Mouse (Mus musculus) small intestine, adult 2 months (tissue): Measurements from ENCODE around the gene Olfr191. TPM values are rescaled to one million over a fixed set of nuclear protein-coding genes. Genes with fewer than 3 reads are reported as not detected.
"Not testable (repeated sequence)": the region's sequence is repeated elsewhere in the genome, so short reads cannot be mapped to it uniquely, and the experiment has no call there.

Experiments
- H3K27ac ChIP-seq: fragments of 200-500 bp; 2 replicates; pipeline ENCODE4 v1.5.1; 2012; ENCODE audit warnings: low read depth, low read length, control low read depth, inconsistent platforms; ENCODE audit not compliant: insufficient read depth
- H3K27me3 ChIP-seq: fragments of 200-500 bp; 2 replicates; pipeline ENCODE4 v1.6.1; 2012; ENCODE audit warnings: mild to moderate bottlenecking, moderate library complexity, low read length, inconsistent platforms; ENCODE audit not compliant: control insufficient read depth, insufficient read depth
- H3K36me3 ChIP-seq: fragments of 200-500 bp; 2 replicates; pipeline ENCODE4 v1.6.1; 2012; ENCODE audit warnings: mild to moderate bottlenecking, low read length, control low read depth, inconsistent platforms; ENCODE audit not compliant: control insufficient read depth, insufficient read depth
- H3K4me1 ChIP-seq: fragments of 200-500 bp; 2 replicates; pipeline ENCODE4 v1.6.1; 2012; ENCODE audit warnings: low read length, inconsistent platforms, mixed read lengths; ENCODE audit not compliant: control insufficient read depth, insufficient read depth, insufficient read length
- H3K4me3 ChIP-seq: fragments of 200-500 bp; 2 replicates; pipeline ENCODE4 v1.5.1; 2012; ENCODE audit warnings: low read depth, mild to moderate bottlenecking, control low read depth, inconsistent platforms, low read length, moderate library complexity
- CTCF ChIP-seq: fragments of 200-500 bp; IDR thresholded peaks from 2 replicates; pipeline ENCODE4 v1.5.1; 2012; ENCODE audit warnings: low read depth, mild to moderate bottlenecking, control low read depth, inconsistent platforms, low read length, moderate library complexity, mixed read lengths; ENCODE audit not compliant: insufficient replicate concordance, insufficient read length; ENCODE audit errors: extremely low read depth
- POLR2A ChIP-seq: fragments of 200-500 bp; IDR thresholded peaks from 2 replicates; pipeline ENCODE4 v1.6.1; 2012; ENCODE audit warnings: low read depth, mild to moderate bottlenecking, control low read depth, inconsistent platforms, low read length, moderate library complexity
- WGBS: fragments of 180-500 bp; shearing (Covaris S2); methylation state at CpG from one replicate; pipeline ENCODE4 v1.1.7; 2018; 5-methylcytosine and 5-hydroxymethylcytosine counted together
- polyA plus RNA-seq: library from polyadenylated mRNA; depleted of rRNA; stranded (reverse); fragments of >200 nt; gene quantifications from 2 replicates; pipeline ENCODE4 v1.2.3, GENCODE M21; 2012; rRNA removed

Gene Olfr191
- not detected in 2 replicates for polyA plus RNA-seq

- H3K27ac ChIP-seq, H3K4me3 ChIP-seq, H3K36me3 ChIP-seq, H3K4me1 ChIP-seq, H3K27me3 ChIP-seq: not testable (repeated sequence)
- 48% methylated on average over 1 of the region's 1 CpGs for WGBS
Measured at GRCm38 (mm10) chr16:59089722-59090121, at the start of gene Olfr191. TSS of gene Olfr191 (minus strand) at chr16:59089822.

GRCm38 (mm10) chr16:59130740-59131139 is 41.1 kb upstream of the Olfr191 start:
- no peak overlapping the region for H3K27ac ChIP-seq
- H3K36me3 ChIP-seq, result no peaks in the 10 kb centered on the region
- WGBS, result 45% methylated on average over 1 of the region's 1 CpGs
- H3K4me3 ChIP-seq, result no peak overlapping the region
- TF ChIP-seq CTCF (no peak), POLR2A (no peak)
- H3K4me1 ChIP-seq, result no peaks in the 10 kb centered on the region
- no peaks in the 10 kb centered on the region for H3K27me3 ChIP-seq

GRCm38 (mm10) chr16:59120969-59121368 is 31.3 kb upstream of the Olfr191 start, which contains the start of gene Olfr194:
TSS of gene Olfr194 (minus strand) at chr16:59121069.
- Histone ChIP-seq H3K36me3 (no peaks in the 10 kb centered on the region), H3K27me3 (no peaks in the 10 kb centered on the region), H3K27ac (no peak within 1 kb of the TSS), H3K4me3 (no peak within 1 kb of the TSS), H3K4me1 (no peaks in the 10 kb centered on the region)
- no peak for TF ChIP-seq POLR2A
- no peak for TF ChIP-seq CTCF

- Histone ChIP-seq H3K4me1 (no peaks in the 10 kb centered on the region), H3K36me3 (no peaks in the 10 kb centered on the region), H3K27ac (no peak within 1 kb of the TSS), H3K4me3 (no peak within 1 kb of the TSS), H3K27me3 (no peaks in the 10 kb centered on the region)
- 87% methylated on average over 1 of the region's 1 CpGs for WGBS
- no peak for TF ChIP-seq POLR2A
- no peak for TF ChIP-seq CTCF
Measured at GRCm38 (mm10) chr16:59111781-59112180, 22.2 kb upstream of the Olfr191 start, which contains the start of gene Olfr193. TSS of gene Olfr193 (minus strand) at chr16:59111881.

GRCm38 (mm10) chr16:59108522-59108921 is 18.9 kb upstream of the Olfr191 start:
- H3K4me1 ChIP-seq, H3K27me3 ChIP-seq, H3K27ac ChIP-seq, H3K4me3 ChIP-seq, H3K36me3 ChIP-seq: not testable (repeated sequence)
- WGBS, result 42% methylated on average over 5 of the region's 5 CpGs

- H3K4me1 ChIP-seq, result no peaks in the 10 kb centered on the region
- no peak overlapping the region for H3K27ac ChIP-seq
- H3K27me3 ChIP-seq, result no peaks in the 10 kb centered on the region
- TF ChIP-seq CTCF (no peak), POLR2A (no peak)
- no peak overlapping the region for H3K4me3 ChIP-seq
- WGBS, result 84% methylated on average over 2 of the region's 2 CpGs
- H3K36me3 ChIP-seq, result no peaks in the 10 kb centered on the region
Measured at GRCm38 (mm10) chr16:59105312-59105711, 15.7 kb upstream of the Olfr191 start.

- WGBS, result 76% methylated on average over 2 of the region's 2 CpGs
- H3K36me3 ChIP-seq, H3K27ac ChIP-seq, H3K27me3 ChIP-seq, H3K4me3 ChIP-seq, H3K4me1 ChIP-seq: not testable (repeated sequence)
Measured at GRCm38 (mm10) chr16:59081113-59081512, 8.5 kb downstream of the Olfr191 start.

GRCm38 (mm10) chr16:59077905-59078304 is 11.7 kb downstream of the Olfr191 start, which contains the start of gene Olfr190:
TSS of gene Olfr190 (minus strand) at chr16:59078005.
- Histone ChIP-seq H3K36me3 (no peaks in the 10 kb centered on the region), H3K4me1 (no peaks in the 10 kb centered on the region), H3K4me3 (no peak within 1 kb of the TSS), H3K27ac (no peak within 1 kb of the TSS), H3K27me3 (no peaks in the 10 kb centered on the region)
- 80% methylated on average over 5 of the region's 5 CpGs for WGBS
- TF ChIP-seq CTCF, result no peak
- TF ChIP-seq POLR2A, result no peak
